10 mouse cellular contexts compared by ENCODE assay signal in the genomic region with DNA sequence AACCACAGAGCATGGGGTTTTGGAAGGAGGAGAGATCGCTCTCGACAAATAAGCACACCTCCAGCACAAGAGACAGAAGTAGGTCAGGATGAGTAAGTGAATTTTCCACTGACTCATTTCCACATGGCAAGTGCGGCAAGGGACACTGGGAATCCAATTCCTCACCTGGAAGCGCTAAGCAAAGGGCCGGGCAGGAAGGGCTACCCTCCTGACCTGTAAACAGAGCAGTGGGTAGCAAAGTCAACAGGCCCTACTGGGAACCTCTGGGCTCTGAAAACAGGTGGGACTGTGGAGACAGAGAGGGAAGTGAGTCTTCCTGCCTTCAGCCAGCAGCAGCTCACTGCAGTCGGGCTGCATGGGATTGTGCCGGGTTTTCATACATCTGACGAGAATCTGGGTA.
A peak's percentile ranks its signal among the peaks of the same experiment; 100 is the strongest.
DNase-seq lines count a peak whose midpoint lies in the region; ATAC-seq and TF ChIP-seq lines count a peak whose summit lies in the region.
"Had no signal": no experiment of that assay in that cellular context is flagged by ENCODE, and none has a peak within 500 bp of the region (broad histone marks: within the 10 kb centered on the region; RNA-seq: fewer than 3 reads in every experiment).

No protein-coding gene starts in this region.

- peaks cover 5% of the 10 kb centered on the region; the same call in 1 of the 2 replicates for H3K4me1 ChIP-seq in stomach, postnatal 0 days (replicated peaks; ENCODE audit: control insufficient read depth, insufficient read depth)
- H3K4me1 ChIP-seq in forebrain, postnatal 0 days (ENCODE audit: insufficient read depth): no peaks in the 10 kb centered on the region

- peak overlapping the region; percentile 53; the same call in 1 of the 2 replicates for H3K27ac ChIP-seq in stomach, postnatal 0 days (replicated peaks)
- no peak overlapping the region for H3K27ac ChIP-seq in forebrain, postnatal 0 days (ENCODE audit: low read depth, low read length)

- intact Hi-C loops in heart, postnatal 36 days (cut with DNase I): no loop called here

- H3K36me3 ChIP-seq in stomach, postnatal 0 days (ENCODE audit: control insufficient read depth, insufficient read depth, low read length): no peaks in the 10 kb centered on the region
- no peaks in the 10 kb centered on the region for H3K36me3 ChIP-seq in forebrain, postnatal 0 days (ENCODE audit: insufficient read depth)

- no peak for TF ChIP-seq CTCF in stomach, postnatal 0 days (IDR thresholded peaks at IDR 0.05; ENCODE audit: low read depth)
- TF ChIP-seq CTCF in forebrain, postnatal 0 days (IDR thresholded peaks at IDR 0.05; ENCODE audit: low read depth): no peak

- H3K4me2 ChIP-seq in stomach, postnatal 0 days (replicated peaks; ENCODE audit: low read depth): no peak overlapping the region
- H3K4me2 ChIP-seq in forebrain, postnatal 0 days (ENCODE audit: low read depth): no peak overlapping the region

- no peak overlapping the region for H3K4me3 ChIP-seq in stomach, postnatal 0 days (ENCODE audit: low read depth, low read length)
- no peak overlapping the region for H3K4me3 ChIP-seq in forebrain, postnatal 0 days (ENCODE audit: low read depth, low read length)

- DNase-seq in heart, adult 11 months: peak; percentile 90
- no peak for DNase-seq in heart, postnatal 36 days
- DNase-seq in right cerebral cortex, adult 18-20 months: peak; percentile 68
- DNase-seq in right cerebral cortex, postnatal 10 days (ENCODE audit: low spot score in 2 of 2): no peak
- peak; percentile 31 for DNase-seq in liver
- peak; percentile 31 for DNase-seq in stomach, postnatal 0 days (ENCODE audit: low spot score)
- DNase-seq in forebrain, postnatal 0 days: no peak
- DNase-seq in cerebellum, postnatal 14 days: no peak
- DNase-seq: thymus, adult 18-20 months had no signal

- TF ChIP-seq EP300 in stomach, postnatal 0 days (optimal IDR thresholded peaks at IDR 0.05): no peak

- no peak overlapping the region for H3K9ac ChIP-seq in stomach, postnatal 0 days (ENCODE audit: low read length)
- H3K9ac ChIP-seq in forebrain, postnatal 0 days: no peak overlapping the region

- H3K27me3 ChIP-seq in stomach, postnatal 0 days (ENCODE audit: control insufficient read depth, insufficient read depth, low read length): no peaks in the 10 kb centered on the region
- no peaks in the 10 kb centered on the region for H3K27me3 ChIP-seq in forebrain, postnatal 0 days (ENCODE audit: insufficient read depth, low read length)

- WGBS in stomach, postnatal 0 days: 45% methylated on average over 8 of the region's 8 CpGs
- WGBS in forebrain, postnatal 0 days: 80% methylated on average over 8 of the region's 8 CpGs

- ATAC-seq in stomach, postnatal 0 days (ENCODE audit: low FRiP score, low TSS enrichment): peak; percentile 78
- ATAC-seq in forebrain, postnatal 0 days: no peak
- ATAC-seq: CD4-positive, CD25-positive, alpha-beta regulatory T cell, adult 4 months had no signal

- H3K9me3 ChIP-seq in stomach, postnatal 0 days (ENCODE audit: control insufficient read depth, low read length): no peaks in the 10 kb centered on the region
- H3K9me3 ChIP-seq in forebrain, postnatal 0 days (ENCODE audit: low read length): no peaks in the 10 kb centered on the region

Comparison
In these comparisons a context has a peak if more than half of its experiments do, and no peak if none do; other contexts are left out.
1. DNase-seq: peak in heart, adult 11 months (single experiment), right cerebral cortex, adult 18-20 months (single experiment), liver (single experiment) and stomach, postnatal 0 days (single experiment); none in heart, postnatal 36 days (0 of 2), right cerebral cortex, postnatal 10 days (0 of 2), forebrain, postnatal 0 days (single experiment) and cerebellum, postnatal 14 days (0 of 2).